Mouse (Mus musculus): ENCODE measurements around the gene Olfr64. TPM values are rescaled to one million over a fixed set of nuclear protein-coding genes. Genes with fewer than 3 reads are reported as not detected.

The Olfr64 gene
- polyA plus RNA-seq, 1 experiment from 2014 or later: not detected

DNA sequence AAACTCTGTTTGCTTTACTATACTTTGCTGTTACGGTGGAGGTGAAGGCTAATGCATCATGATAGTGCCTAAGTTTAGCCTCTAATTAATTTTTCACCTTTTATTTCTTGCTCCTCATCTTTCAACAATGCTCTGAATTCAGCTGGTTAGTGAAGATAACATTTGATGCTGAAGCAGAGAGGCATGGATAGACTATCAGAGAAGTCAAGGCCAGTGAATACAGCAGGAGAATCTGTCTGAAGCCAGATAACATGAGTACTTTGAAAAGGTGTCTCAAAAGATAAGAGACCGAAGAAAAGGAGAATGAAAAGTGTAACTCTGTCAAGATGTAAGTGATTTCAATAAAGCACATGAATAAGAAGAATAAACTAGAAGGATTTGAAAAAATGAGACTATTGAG, 17.2 kb downstream of the Olfr64 start:
- no peak overlapping the region for H3K27ac ChIP-seq (ENCODE audit: low read depth, low read length)
- ATAC-seq (replicated peaks; ENCODE audit: low FRiP score) (peak; percentile 91), DNase-seq (ENCODE audit: low spot score) (no peak)
- no peaks in the 10 kb centered on the region for H3K36me3 ChIP-seq (ENCODE audit: control insufficient read depth, insufficient read depth, low read length)
- 51% methylated on average over 2 of the region's 2 CpGs for WGBS
- peaks cover 13% of the 10 kb centered on the region for H3K4me1 ChIP-seq (replicated peaks; ENCODE audit: control insufficient read depth, insufficient read depth, low read length)
- no peak overlapping the region for H3K4me2 ChIP-seq
- H3K27me3 ChIP-seq (replicated peaks; ENCODE audit: control insufficient read depth, insufficient read depth, low read length): no peaks in the 10 kb centered on the region
- H3K9me3 ChIP-seq (ENCODE audit: control insufficient read depth, low read length): no peaks in the 10 kb centered on the region
- no peak overlapping the region for H3K9ac ChIP-seq (ENCODE audit: low read depth, low read length)
- no peak overlapping the region for H3K4me3 ChIP-seq (ENCODE audit: low read depth, low read length)

DNA sequence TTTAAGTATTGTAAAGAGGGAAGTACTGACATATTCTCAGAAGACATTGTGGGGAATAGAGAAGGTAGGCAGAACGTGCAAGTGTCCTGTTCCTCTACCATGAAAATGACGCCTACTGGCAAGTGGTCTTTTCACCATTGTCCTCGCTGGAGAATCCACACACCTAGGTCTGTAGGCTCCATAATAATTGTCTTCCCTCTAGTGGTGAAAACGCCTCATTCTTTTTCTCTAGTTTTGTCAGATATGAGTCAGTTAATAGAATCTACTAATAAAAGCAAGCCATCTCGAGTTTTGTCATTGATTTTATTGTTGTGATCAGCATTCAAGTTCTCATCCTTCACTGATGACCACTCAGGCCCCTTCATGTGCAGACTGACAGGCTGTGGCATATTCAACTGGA, 19.8 kb downstream of the Olfr64 start:
- peaks cover 17% of the 10 kb centered on the region for H3K4me1 ChIP-seq (replicated peaks; ENCODE audit: control insufficient read depth, insufficient read depth, low read length)
- WGBS: 38% methylated on average over 5 of the region's 5 CpGs
- no peak for ATAC-seq (replicated peaks; ENCODE audit: low FRiP score)

DNA sequence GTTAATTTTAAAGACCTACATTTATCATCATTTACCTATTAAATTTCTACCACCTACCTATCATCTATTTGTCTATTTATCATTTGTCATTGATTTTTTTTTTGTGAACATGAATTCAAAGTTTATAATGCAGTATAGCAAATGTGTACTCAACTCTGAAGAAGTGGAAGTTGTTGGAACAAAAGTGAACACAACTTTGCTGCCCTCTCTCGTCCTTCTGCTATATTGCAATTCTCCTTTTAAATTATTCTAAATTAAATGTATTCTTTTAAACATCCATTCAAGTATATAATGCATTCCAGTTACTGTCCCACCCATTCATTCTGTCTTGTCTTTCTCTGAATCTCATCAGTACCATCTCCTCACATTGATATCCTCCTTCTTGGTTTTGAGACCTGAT, 21.2 kb downstream of the Olfr64 start:
- Histone ChIP-seq H3K4me2 (no peak overlapping the region), H3K4me1 (replicated peaks; ENCODE audit: control insufficient read depth, insufficient read depth, low read length) (peaks cover 18% of the 10 kb centered on the region), H3K4me3 (ENCODE audit: low read depth, low read length) (no peak overlapping the region), H3K27me3 (replicated peaks; ENCODE audit: control insufficient read depth, insufficient read depth, low read length) (no peaks in the 10 kb centered on the region), H3K27ac (ENCODE audit: low read depth, low read length) (peak overlapping the region; percentile 64), H3K9me3 (ENCODE audit: control insufficient read depth, low read length) (no peaks in the 10 kb centered on the region), H3K9ac (ENCODE audit: low read depth, low read length) (no peak overlapping the region), H3K36me3 (ENCODE audit: control insufficient read depth, insufficient read depth, low read length) (no peaks in the 10 kb centered on the region)
- DNase-seq (ENCODE audit: low spot score) (no peak), ATAC-seq (replicated peaks; ENCODE audit: low FRiP score) (no peak)
- WGBS: 2% methylated on average over 1 of the region's 1 CpGs

More for the DNA sequence above, 19.8 kb downstream of the Olfr64 start:
- Histone ChIP-seq H3K27ac (ENCODE audit: low read depth, low read length) (peak overlapping the region; percentile 84), H3K9me3 (ENCODE audit: control insufficient read depth, low read length) (no peaks in the 10 kb centered on the region), H3K4me3 (ENCODE audit: low read depth, low read length) (no peak overlapping the region), H3K9ac (ENCODE audit: low read depth, low read length) (0 out of 2 replicates have a peak overlapping the region, but pooled peaks have one; percentile 46), H3K4me2 (no peak overlapping the region), H3K36me3 (ENCODE audit: control insufficient read depth, insufficient read depth, low read length) (no peaks in the 10 kb centered on the region), H3K27me3 (replicated peaks; ENCODE audit: control insufficient read depth, insufficient read depth, low read length) (no peaks in the 10 kb centered on the region)
- DNase-seq (ENCODE audit: low spot score): no peak

DNA sequence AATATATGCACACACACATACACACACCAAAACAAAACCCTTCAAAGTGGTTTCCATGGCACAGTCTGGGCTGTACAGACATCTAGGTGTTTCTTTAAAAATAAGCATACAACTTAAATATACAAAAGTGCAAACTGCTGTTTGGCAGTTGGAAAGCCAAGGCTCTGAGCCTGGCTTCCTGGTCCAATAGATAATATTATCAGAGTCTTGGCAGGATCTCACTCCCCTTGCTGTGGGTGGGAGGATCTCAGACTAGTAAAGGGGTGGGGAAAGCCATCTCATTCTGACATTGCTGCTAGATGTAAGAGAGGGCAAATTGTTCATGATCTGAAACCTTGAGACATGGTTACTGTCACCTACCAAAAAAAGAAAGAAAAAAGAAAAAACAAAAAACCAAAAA, 23.6 kb downstream of the Olfr64 start:
- Histone ChIP-seq H3K27me3 (replicated peaks; ENCODE audit: control insufficient read depth, insufficient read depth, low read length) (no peaks in the 10 kb centered on the region), H3K4me1 (replicated peaks; ENCODE audit: control insufficient read depth, insufficient read depth, low read length) (peaks cover 14% of the 10 kb centered on the region), H3K36me3 (ENCODE audit: control insufficient read depth, insufficient read depth, low read length) (no peaks in the 10 kb centered on the region), H3K4me2 (peak overlapping the region; percentile 41), H3K4me3 (ENCODE audit: low read depth, low read length) (no peak overlapping the region), H3K9ac (ENCODE audit: low read depth, low read length) (peak overlapping the region; percentile 57), H3K27ac (ENCODE audit: low read depth, low read length) (peak overlapping the region; percentile 97), H3K9me3 (ENCODE audit: control insufficient read depth, low read length) (no peaks in the 10 kb centered on the region)
- ATAC-seq (replicated peaks; ENCODE audit: low FRiP score) (peak; percentile 89), DNase-seq (ENCODE audit: low spot score) (no peak)

DNA sequence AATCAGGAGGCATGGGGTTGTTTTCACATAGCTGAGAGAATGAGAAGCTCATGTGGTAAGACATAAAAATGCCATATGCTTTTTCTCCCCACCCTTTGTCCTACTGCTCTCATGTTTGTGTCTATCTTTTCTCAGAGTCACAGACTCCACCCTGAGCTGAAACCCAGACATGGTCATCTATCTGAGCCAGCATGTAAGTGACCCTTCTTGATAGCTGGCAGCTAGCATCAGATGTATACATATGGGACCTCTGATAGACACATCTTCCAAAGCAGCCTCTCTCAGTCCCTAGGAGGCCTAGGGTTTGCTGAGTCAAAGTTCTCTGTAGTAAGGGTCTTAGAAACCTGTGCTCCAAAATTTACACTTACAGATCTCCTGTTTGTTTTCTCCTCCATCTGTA, 28.6 kb downstream of the Olfr64 start:
- Histone ChIP-seq H3K27ac (ENCODE audit: low read depth, low read length) (peak overlapping the region; percentile 97), H3K27me3 (replicated peaks; ENCODE audit: control insufficient read depth, insufficient read depth, low read length) (no peaks in the 10 kb centered on the region), H3K9ac (ENCODE audit: low read depth, low read length) (peak overlapping the region; percentile 57), H3K36me3 (ENCODE audit: control insufficient read depth, insufficient read depth, low read length) (no peaks in the 10 kb centered on the region), H3K4me2 (peak overlapping the region; percentile 46), H3K9me3 (ENCODE audit: control insufficient read depth, low read length) (no peaks in the 10 kb centered on the region), H3K4me1 (replicated peaks; ENCODE audit: control insufficient read depth, insufficient read depth, low read length) (peaks cover 22% of the 10 kb centered on the region), H3K4me3 (ENCODE audit: low read depth, low read length) (no peak overlapping the region; the same call in 1 of the 2 replicates)
- no peak for DNase-seq (ENCODE audit: low spot score)
- ATAC-seq (replicated peaks; ENCODE audit: low FRiP score): peak; percentile 93

DNA sequence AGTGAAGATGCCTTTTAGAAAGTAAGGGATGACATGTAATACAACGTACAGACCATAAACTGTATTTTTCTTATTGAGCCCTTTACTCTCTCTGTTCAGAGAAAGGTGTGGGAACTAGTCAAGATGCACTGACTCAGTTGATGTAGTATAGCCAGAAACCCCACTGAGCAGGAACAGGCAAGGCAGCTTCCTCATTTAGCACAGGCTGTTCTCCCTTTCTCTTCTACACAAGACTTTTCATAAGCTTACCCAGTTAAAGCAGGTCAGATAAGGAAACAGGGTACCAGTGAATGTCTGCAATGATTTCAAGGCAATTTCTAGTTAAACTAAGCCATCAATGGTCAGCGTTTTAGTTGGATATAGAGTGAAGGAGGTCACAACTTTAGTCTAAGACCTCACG, 32.8 kb downstream of the Olfr64 start:
- ATAC-seq (replicated peaks; ENCODE audit: low FRiP score) (no peak), DNase-seq (ENCODE audit: low spot score) (no peak)
- Histone ChIP-seq H3K36me3 (ENCODE audit: control insufficient read depth, insufficient read depth, low read length) (no peaks in the 10 kb centered on the region), H3K4me1 (replicated peaks; ENCODE audit: control insufficient read depth, insufficient read depth, low read length) (peaks cover 25% of the 10 kb centered on the region), H3K27ac (ENCODE audit: low read depth, low read length) (peak overlapping the region; percentile 83), H3K4me3 (ENCODE audit: low read depth, low read length) (no peak overlapping the region), H3K27me3 (replicated peaks; ENCODE audit: control insufficient read depth, insufficient read depth, low read length) (no peaks in the 10 kb centered on the region), H3K9ac (ENCODE audit: low read depth, low read length) (peak overlapping the region; percentile 53; the same call in 1 of the 2 replicates), H3K9me3 (ENCODE audit: control insufficient read depth, low read length) (no peaks in the 10 kb centered on the region), H3K4me2 (peak overlapping the region; percentile 38)
- WGBS: 62% methylated on average over 3 of the region's 3 CpGs

DNA sequence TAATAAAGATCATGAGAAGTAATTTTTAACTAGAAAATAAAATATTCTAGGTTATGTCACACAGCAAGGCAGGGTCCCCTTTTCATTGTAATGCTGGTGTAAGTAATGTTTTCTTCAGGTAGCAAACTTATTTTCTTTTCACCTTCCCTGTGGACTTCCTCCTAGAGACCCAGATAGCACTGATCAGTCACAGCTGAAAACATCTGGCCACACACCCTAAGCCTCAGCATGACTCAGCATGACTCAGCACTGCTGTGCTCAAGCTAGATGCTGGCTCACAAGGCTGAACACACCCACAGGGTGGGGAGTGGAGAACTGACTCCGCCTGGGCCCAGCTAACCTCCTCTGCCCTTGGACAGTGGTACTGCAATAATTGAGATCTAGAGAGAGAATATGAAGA, 33.4 kb downstream of the Olfr64 start:
- H3K9ac ChIP-seq (ENCODE audit: low read depth, low read length): no peak overlapping the region
- no peak overlapping the region for H3K4me3 ChIP-seq (ENCODE audit: low read depth, low read length)

DNA sequence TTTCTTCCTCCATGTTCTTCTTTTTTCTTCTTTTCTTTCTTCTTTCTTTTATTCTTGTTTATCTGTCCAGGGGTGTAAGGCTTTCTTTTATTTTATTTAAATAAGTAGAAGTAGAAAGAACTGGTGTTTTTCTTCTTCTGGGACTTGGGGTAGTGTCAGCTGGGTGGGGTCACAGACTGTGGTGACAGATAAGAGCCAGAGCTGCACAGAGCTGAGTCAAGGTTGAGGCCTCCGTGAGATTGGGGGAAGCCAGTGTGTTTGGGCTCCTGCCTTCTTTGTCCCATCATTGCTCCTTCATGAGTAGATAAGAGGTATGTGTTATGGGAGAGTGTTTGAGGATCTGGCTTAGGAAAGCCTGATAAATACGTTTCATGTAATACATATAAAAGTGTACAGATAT, 35.2 kb downstream of the Olfr64 start:
- WGBS: 23% methylated on average over 2 of the region's 2 CpGs
- DNase-seq (ENCODE audit: low spot score): no peak

More for the DNA sequence above, 33.4 kb downstream of the Olfr64 start:
- H3K36me3 ChIP-seq (ENCODE audit: control insufficient read depth, insufficient read depth, low read length): no peaks in the 10 kb centered on the region
- peak; percentile 88 for ATAC-seq (replicated peaks; ENCODE audit: low FRiP score)
- no peaks in the 10 kb centered on the region for H3K9me3 ChIP-seq (ENCODE audit: control insufficient read depth, low read length)
- H3K27me3 ChIP-seq (replicated peaks; ENCODE audit: control insufficient read depth, insufficient read depth, low read length): no peaks in the 10 kb centered on the region
- peak; percentile 73 for DNase-seq (ENCODE audit: low spot score)
- H3K4me1 ChIP-seq (replicated peaks; ENCODE audit: control insufficient read depth, insufficient read depth, low read length): peaks cover 25% of the 10 kb centered on the region
- peak overlapping the region; percentile 83 for H3K27ac ChIP-seq (ENCODE audit: low read depth, low read length)
- 20% methylated on average over 1 of the region's 1 CpGs for WGBS
- peak overlapping the region; percentile 38 for H3K4me2 ChIP-seq

DNA sequence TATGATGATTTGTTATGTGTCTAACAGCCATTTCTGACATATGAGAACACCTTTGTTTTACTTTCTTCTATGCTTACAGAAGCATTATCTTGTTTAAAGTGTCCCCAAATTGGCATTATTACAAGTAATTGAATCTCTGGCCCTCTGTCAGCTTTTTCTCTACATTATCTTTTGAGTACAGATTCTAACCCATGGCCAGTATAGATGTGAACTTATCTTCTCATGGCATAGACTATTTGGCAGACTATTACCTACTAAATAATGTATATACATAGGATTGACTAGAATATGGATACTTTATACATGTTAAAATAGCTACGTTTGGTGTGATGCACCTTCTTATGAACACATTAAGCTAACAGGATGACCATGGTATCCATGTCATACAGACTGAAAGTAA, 39.6 kb downstream of the Olfr64 start:
- H3K4me2 ChIP-seq: no peak overlapping the region
- H3K36me3 ChIP-seq (ENCODE audit: control insufficient read depth, insufficient read depth, low read length): no peaks in the 10 kb centered on the region
- DNase-seq (ENCODE audit: low spot score): no peak
- ATAC-seq (replicated peaks; ENCODE audit: low FRiP score): no peak
- peaks cover 12% of the 10 kb centered on the region for H3K4me1 ChIP-seq (replicated peaks; ENCODE audit: control insufficient read depth, insufficient read depth, low read length)
- H3K27me3 ChIP-seq (replicated peaks; ENCODE audit: control insufficient read depth, insufficient read depth, low read length): no peaks in the 10 kb centered on the region
- WGBS: 75% methylated on average over 1 of the region's 1 CpGs
- peak overlapping the region; percentile 25 for H3K27ac ChIP-seq (ENCODE audit: low read depth, low read length)
- no peak overlapping the region for H3K9ac ChIP-seq (ENCODE audit: low read depth, low read length)
- H3K4me3 ChIP-seq (ENCODE audit: low read depth, low read length): no peak overlapping the region
- H3K9me3 ChIP-seq (ENCODE audit: control insufficient read depth, low read length): no peaks in the 10 kb centered on the region

More for the DNA sequence above, 35.2 kb downstream of the Olfr64 start:
- Histone ChIP-seq H3K36me3 (ENCODE audit: control insufficient read depth, insufficient read depth, low read length) (no peaks in the 10 kb centered on the region), H3K27me3 (replicated peaks; ENCODE audit: control insufficient read depth, insufficient read depth, low read length) (no peaks in the 10 kb centered on the region), H3K4me2 (peak overlapping the region; percentile 54), H3K9me3 (ENCODE audit: control insufficient read depth, low read length) (no peaks in the 10 kb centered on the region), H3K4me1 (replicated peaks; ENCODE audit: control insufficient read depth, insufficient read depth, low read length) (peaks cover 31% of the 10 kb centered on the region), H3K9ac (ENCODE audit: low read depth, low read length) (peak overlapping the region; percentile 61), H3K27ac (ENCODE audit: low read depth, low read length) (peak overlapping the region; percentile 95), H3K4me3 (ENCODE audit: low read depth, low read length) (no peak overlapping the region)
- peak; percentile 95 for ATAC-seq (replicated peaks; ENCODE audit: low FRiP score)
